Mouse (Mus musculus): ENCODE measurements at regions not wholly inside any gene's neighbourhood (a gene's known extent, or its start where the extent isn't known, plus 50 kb on each side); places are given as distances from the start of the nearest gene placed in this dataset.

- Histone ChIP-seq H3K4me2 (replicated peaks) (no peak overlapping the region), H3K27ac (no peak overlapping the region), H3K4me1 (replicated peaks) (no peaks in the 10 kb centered on the region), H3K4me3 (replicated peaks) (no peak overlapping the region), H3K27me3 (replicated peaks) (no peaks in the 10 kb centered on the region), H3K9ac (no peak overlapping the region), H3K36me3 (no peaks in the 10 kb centered on the region), H3K9me3 (no peaks in the 10 kb centered on the region)
- ATAC-seq, result no peak
- whole genome bisulfite sequencing, result 83% methylated on average over 4 of the region's 4 CpGs
Measured at GRCm38 (mm10) chr10:66756866-66757265, 339.1 kb upstream of the Jmjd1c start.

- Histone ChIP-seq H3K4me1 (replicated peaks) (0 out of 2 replicates have a peak, but pooled peaks cover 2% of the 10 kb centered on the region), H3K4me3 (replicated peaks) (no peak overlapping the region), H3K4me2 (replicated peaks) (peak overlapping the region; percentile 26), H3K9me3 (no peaks in the 10 kb centered on the region; the same call in 1 of the 2 replicates), H3K27me3 (replicated peaks) (no peaks in the 10 kb centered on the region), H3K9ac (no peak overlapping the region), H3K27ac (no peak overlapping the region), H3K36me3 (no peaks in the 10 kb centered on the region)
- ATAC-seq, result no peak
- WGBS, result 36% methylated on average over 21 of the region's 21 CpGs
Measured at GRCm38 (mm10) chr10:66770161-66771030, 325.5 kb upstream of the Jmjd1c start.

- Histone ChIP-seq H3K4me1 (replicated peaks) (no peaks in the 10 kb centered on the region), H3K9me3 (no peaks in the 10 kb centered on the region), H3K9ac (no peak overlapping the region), H3K27ac (no peak overlapping the region), H3K4me2 (replicated peaks) (no peak overlapping the region), H3K36me3 (no peaks in the 10 kb centered on the region), H3K27me3 (replicated peaks) (no peaks in the 10 kb centered on the region), H3K4me3 (replicated peaks) (no peak overlapping the region)
- peak; percentile 51; the same call in 1 of the 2 replicates for ATAC-seq
- WGBS, result 61% methylated on average over 11 of the region's 11 CpGs
Measured at GRCm38 (mm10) chr10:66780335-66781170, 315.4 kb upstream of the Jmjd1c start.

GRCm38 (mm10) chr10:66781171-66781510 is 314.8 kb upstream of the Jmjd1c start:
- WGBS, result 46% methylated on average over 1 of the region's 1 CpGs
- Histone ChIP-seq H3K4me1 (replicated peaks) (no peaks in the 10 kb centered on the region), H3K9ac (no peak overlapping the region), H3K36me3 (no peaks in the 10 kb centered on the region), H3K9me3 (no peaks in the 10 kb centered on the region), H3K27ac (no peak overlapping the region), H3K4me2 (replicated peaks) (no peak overlapping the region), H3K4me3 (replicated peaks) (no peak overlapping the region), H3K27me3 (replicated peaks) (no peaks in the 10 kb centered on the region)
- ATAC-seq, result no peak

- H3K4me3 ChIP-seq (replicated peaks), result no peak overlapping the region
- ATAC-seq, result no peak
- no peak overlapping the region for H3K27ac ChIP-seq
- no peaks in the 10 kb centered on the region for H3K4me1 ChIP-seq (replicated peaks)
- no peak overlapping the region for H3K4me2 ChIP-seq (replicated peaks)
- H3K36me3 ChIP-seq, result no peaks in the 10 kb centered on the region
- H3K9me3 ChIP-seq, result no peaks in the 10 kb centered on the region
- no peak overlapping the region for H3K9ac ChIP-seq
- no peaks in the 10 kb centered on the region for H3K27me3 ChIP-seq (replicated peaks)
- WGBS, result 96% methylated on average over 5 of the region's 5 CpGs
Measured at GRCm38 (mm10) chr10:66782025-66782424, 313.9 kb upstream of the Jmjd1c start.

- H3K36me3 ChIP-seq, result no peaks in the 10 kb centered on the region
- 79% methylated on average over 7 of the region's 7 CpGs for WGBS
- no peak overlapping the region for H3K4me3 ChIP-seq (replicated peaks)
- no peaks in the 10 kb centered on the region for H3K9me3 ChIP-seq
- ATAC-seq, result no peak
- H3K4me1 ChIP-seq (replicated peaks), result no peaks in the 10 kb centered on the region
- no peak overlapping the region for H3K9ac ChIP-seq
- no peak overlapping the region for H3K27ac ChIP-seq
- H3K27me3 ChIP-seq (replicated peaks), result no peaks in the 10 kb centered on the region
- H3K4me2 ChIP-seq (replicated peaks), result no peak overlapping the region
Measured at GRCm38 (mm10) chr10:66787812-66788211, 308.1 kb upstream of the Jmjd1c start.

GRCm38 (mm10) chr10:66796296-66796695 is 299.6 kb upstream of the Jmjd1c start:
- no peak for ATAC-seq
- Histone ChIP-seq H3K27me3 (replicated peaks) (no peaks in the 10 kb centered on the region), H3K4me3 (replicated peaks) (no peak overlapping the region), H3K4me2 (replicated peaks) (no peak overlapping the region), H3K36me3 (no peaks in the 10 kb centered on the region), H3K4me1 (replicated peaks) (no peaks in the 10 kb centered on the region), H3K9me3 (no peaks in the 10 kb centered on the region), H3K9ac (no peak overlapping the region), H3K27ac (no peak overlapping the region)
- 90% methylated on average over 9 of the region's 9 CpGs for WGBS

- no peak for ATAC-seq
- 61% methylated on average over 1 of the region's 1 CpGs for WGBS
- H3K27ac ChIP-seq, result no peak overlapping the region
- no peak overlapping the region for H3K4me2 ChIP-seq (replicated peaks)
- no peaks in the 10 kb centered on the region for H3K9me3 ChIP-seq
- no peak overlapping the region for H3K4me3 ChIP-seq (replicated peaks)
- no peaks in the 10 kb centered on the region for H3K4me1 ChIP-seq (replicated peaks)
- H3K27me3 ChIP-seq (replicated peaks), result no peaks in the 10 kb centered on the region
- H3K9ac ChIP-seq, result no peak overlapping the region
- no peaks in the 10 kb centered on the region for H3K36me3 ChIP-seq
Measured at GRCm38 (mm10) chr10:66802691-66803090, 293.2 kb upstream of the Jmjd1c start.

- Histone ChIP-seq H3K4me3 (replicated peaks) (no peak overlapping the region), H3K9me3 (no peaks in the 10 kb centered on the region), H3K9ac (no peak overlapping the region), H3K36me3 (no peaks in the 10 kb centered on the region), H3K4me1 (replicated peaks) (no peaks in the 10 kb centered on the region), H3K27me3 (replicated peaks) (no peaks in the 10 kb centered on the region), H3K27ac (no peak overlapping the region), H3K4me2 (replicated peaks) (no peak overlapping the region)
- ATAC-seq, result peak; percentile 56; the same call in 1 of the 2 replicates
- 46% methylated on average over 16 of the region's 16 CpGs for WGBS
Measured at GRCm38 (mm10) chr10:66807261-66807968, 288.5 kb upstream of the Jmjd1c start.

- Histone ChIP-seq H3K9me3 (no peaks in the 10 kb centered on the region), H3K4me1 (replicated peaks) (0 out of 2 replicates have a peak, but pooled peaks cover 2% of the 10 kb centered on the region), H3K4me2 (replicated peaks) (no peak overlapping the region), H3K27ac (no peak overlapping the region), H3K9ac (no peak overlapping the region), H3K36me3 (no peaks in the 10 kb centered on the region), H3K4me3 (replicated peaks) (no peak overlapping the region), H3K27me3 (replicated peaks) (no peaks in the 10 kb centered on the region)
- ATAC-seq, result no peak
- 76% methylated on average over 11 of the region's 11 CpGs for WGBS
Measured at GRCm38 (mm10) chr10:66812515-66813260, 283.2 kb upstream of the Jmjd1c start.

- Histone ChIP-seq H3K27me3 (replicated peaks) (no peaks in the 10 kb centered on the region), H3K4me3 (replicated peaks) (peak overlapping the region; percentile 9; the same call in 1 of the 2 replicates), H3K27ac (0 out of 2 replicates have a peak overlapping the region, but pooled peaks have one; percentile 9), H3K36me3 (no peaks in the 10 kb centered on the region), H3K4me2 (replicated peaks) (peak overlapping the region; percentile 51), H3K9me3 (no peaks in the 10 kb centered on the region), H3K9ac (no peak overlapping the region), H3K4me1 (replicated peaks) (0 out of 2 replicates have a peak, but pooled peaks cover 2% of the 10 kb centered on the region)
- peak; percentile 48; the same call in 1 of the 2 replicates for ATAC-seq
- WGBS, result 9% methylated on average over 15 of the region's 15 CpGs
Measured at GRCm38 (mm10) chr10:66813850-66814564, 281.9 kb upstream of the Jmjd1c start.

Data from intestine, embryonic 15.5 days (tissue).